Mouse (Mus musculus): ENCODE data around the gene Polr2a.

DNA sequence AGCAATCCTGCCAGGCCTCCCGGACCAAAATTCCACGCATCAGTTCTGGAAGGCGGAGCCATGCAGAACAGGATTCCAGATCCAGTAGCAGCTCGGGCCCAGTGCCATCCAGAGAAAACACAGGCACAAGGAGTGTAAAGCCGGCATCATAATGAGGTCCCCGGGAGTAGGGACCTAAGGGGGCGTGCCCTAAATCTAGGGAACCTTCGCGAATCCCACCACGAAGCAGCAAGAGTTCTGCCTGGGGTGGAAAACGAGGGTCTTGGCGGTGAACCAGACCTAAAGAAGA lies 46.2 kb upstream of the Polr2a start:
- TF ChIP-seq CTCF (IDR thresholded peaks at IDR 0.05 in 2 of 3, conservative IDR thresholded peaks at IDR 0.05 in 1 of 3; ENCODE audit: control insufficient read depth in 1 of 3, insufficient read depth in 1 of 3, low read depth in 2 of 3, low read length in 3 of 3, poor library complexity in 1 of 3, severe bottlenecking in 1 of 3) = no peak
- no peak for TF ChIP-seq GATA1 (IDR thresholded peaks at IDR 0.05; ENCODE audit: low read depth, low read length)
- TF ChIP-seq RAD21 (IDR thresholded peaks at IDR 0.05; ENCODE audit: low read depth, low read length) = no peak
- no peak for TF ChIP-seq ZMIZ1 (IDR thresholded peaks at IDR 0.05; ENCODE audit: low read depth, low read length)
